Mouse (Mus musculus) kidney, adult 9 months (tissue): ENCODE measurements around the gene Mgat5b.
"Not testable (repeated sequence)": the region's sequence is repeated elsewhere in the genome, so short reads cannot be mapped to it uniquely, and the experiment has no call there.

ENCODE experiments used
- DNase-seq: peaks from one replicate; pipeline ENCODE4 v3.0.0; 2022

The Mgat5b gene

GRCm38 (mm10) chr11:116918323-116919185, at the start of gene Mgat5b:
TSS of gene Mgat5b (plus strand) at chr11:116918863.
- peak; percentile 65 for DNase-seq

DNA sequence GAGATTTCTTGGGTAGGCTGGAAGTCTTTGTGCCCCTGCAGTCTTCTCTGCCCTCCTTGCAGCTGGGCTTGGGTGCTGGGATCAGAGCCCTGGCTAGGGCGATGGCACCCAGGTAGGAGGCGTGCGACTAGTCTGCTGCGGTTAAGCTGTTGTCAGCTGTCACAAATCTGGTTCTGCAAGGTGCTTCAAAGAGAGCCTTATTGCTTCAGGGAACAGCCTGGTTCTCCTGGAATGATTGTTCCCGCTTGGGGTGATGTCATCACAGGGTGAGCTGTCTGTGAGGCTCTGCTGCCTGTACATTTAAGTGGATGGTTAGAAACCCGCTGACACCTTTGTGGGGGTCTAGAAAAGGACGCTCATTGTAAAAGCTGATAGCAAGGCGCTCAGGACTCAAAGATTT, 49.4 kb upstream of the Mgat5b start:
- no peak for DNase-seq

- no peak for DNase-seq
These were observed 49.0 kb upstream of the Mgat5b start for GRCm38 (mm10) chr11:116869641-116870040.

DNA sequence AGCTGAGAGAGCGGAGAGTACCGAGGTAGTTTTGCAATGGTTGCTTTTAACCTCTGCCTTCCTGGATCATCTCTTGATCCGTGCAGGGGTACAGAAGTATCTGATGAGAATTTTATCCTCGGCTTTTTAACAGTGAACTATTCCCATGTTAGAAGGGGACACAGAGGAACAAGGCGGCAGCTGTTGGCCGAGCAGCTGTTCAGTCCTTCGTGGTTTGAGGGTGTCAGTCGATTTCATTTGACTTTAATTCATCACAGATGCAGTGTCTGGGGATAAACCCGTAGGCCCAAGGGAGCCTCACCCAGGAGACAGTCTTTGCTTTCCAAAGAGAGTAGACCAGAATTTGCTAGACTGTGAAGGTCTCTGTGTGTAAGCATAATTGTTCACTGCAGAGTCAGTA, 47.1 kb upstream of the Mgat5b start:
- DNase-seq, result no peak

GRCm38 (mm10) chr11:116873987-116874386, 44.7 kb upstream of the Mgat5b start:
- no peak for DNase-seq

DNA sequence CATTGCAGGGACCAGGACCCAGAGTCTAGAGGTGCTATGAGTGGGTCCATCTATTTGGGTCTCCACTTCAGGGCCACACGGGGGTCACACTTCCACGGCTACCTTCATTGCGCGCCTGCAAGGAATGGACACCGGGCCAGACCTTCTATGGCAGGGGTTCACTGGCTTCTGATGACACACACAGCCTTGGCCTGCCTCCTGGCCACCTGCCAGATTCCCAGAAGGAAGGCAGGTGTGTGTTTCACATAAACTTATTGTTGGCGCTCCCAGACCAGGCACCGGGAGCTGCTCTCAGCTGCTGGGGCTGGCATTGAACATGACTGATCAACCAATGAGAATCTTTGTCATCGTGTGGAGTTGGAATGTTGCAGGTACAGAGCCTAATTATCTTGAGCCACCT, 40.2 kb upstream of the Mgat5b start:
- DNase-seq, result no peak

DNA sequence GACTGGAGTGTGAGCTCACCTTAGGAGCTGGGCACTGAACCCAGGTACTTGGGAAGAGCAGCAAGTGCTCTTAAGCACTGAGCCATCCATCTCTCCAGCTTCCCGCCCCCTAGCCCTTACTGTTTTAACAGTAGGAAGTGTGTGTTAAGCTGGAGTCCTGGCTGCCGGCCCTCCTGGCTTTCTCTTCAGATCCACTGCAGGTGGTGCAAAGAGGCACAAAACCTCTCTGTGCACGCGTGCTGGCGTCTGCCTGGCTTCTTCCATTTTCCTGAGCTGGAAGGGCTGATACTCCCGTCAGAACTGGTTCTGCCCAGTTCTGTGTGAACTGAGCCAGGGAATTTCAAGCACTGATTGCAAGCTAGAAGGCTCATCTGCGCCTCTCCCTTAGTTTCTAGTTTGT, 37.8 kb upstream of the Mgat5b start:
- DNase-seq, result no peak

- no peak for DNase-seq
These were observed 37.2 kb upstream of the Mgat5b start for GRCm38 (mm10) chr11:116881440-116881839.

DNA sequence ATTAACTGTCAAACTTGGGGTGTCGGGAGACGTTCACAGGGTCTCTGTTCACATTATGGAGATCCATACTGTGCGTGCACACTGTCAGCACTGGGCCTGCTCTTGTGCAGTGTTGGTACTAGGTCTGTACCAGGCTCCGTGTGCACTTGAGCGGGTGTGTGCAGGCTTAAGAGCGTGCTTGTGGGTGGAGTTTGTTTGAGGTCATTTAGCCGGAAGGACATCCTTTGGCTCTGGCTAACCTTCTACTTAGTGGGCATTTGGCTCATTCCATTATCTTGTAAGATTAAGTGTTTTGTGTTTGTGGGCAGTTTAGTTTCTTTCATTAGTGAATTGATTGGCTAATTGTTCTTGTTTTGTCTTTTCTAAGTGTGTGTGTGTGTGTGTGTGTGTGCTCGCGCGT, 36.2 kb upstream of the Mgat5b start:
- no peak for DNase-seq

DNA sequence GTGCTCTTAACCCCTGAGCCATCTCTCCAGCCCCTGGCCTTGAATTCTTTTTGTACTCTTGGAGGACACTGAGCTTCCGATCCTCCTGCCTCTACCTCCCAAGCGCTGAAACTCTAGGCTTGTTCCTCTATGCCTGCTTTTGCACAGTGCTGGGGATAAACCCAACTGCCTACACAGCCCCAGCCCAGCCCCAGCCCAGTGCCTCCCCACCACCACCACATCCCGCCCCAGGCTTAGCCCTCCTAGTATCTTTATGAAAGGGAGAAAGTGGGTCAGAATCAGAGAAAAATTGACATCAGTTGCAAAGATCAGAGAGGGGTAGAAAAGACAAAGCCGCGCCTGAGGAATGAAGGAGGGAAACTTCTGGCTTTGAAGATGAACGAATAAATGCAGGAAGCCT, 34.6 kb upstream of the Mgat5b start:
- no peak for DNase-seq

DNA sequence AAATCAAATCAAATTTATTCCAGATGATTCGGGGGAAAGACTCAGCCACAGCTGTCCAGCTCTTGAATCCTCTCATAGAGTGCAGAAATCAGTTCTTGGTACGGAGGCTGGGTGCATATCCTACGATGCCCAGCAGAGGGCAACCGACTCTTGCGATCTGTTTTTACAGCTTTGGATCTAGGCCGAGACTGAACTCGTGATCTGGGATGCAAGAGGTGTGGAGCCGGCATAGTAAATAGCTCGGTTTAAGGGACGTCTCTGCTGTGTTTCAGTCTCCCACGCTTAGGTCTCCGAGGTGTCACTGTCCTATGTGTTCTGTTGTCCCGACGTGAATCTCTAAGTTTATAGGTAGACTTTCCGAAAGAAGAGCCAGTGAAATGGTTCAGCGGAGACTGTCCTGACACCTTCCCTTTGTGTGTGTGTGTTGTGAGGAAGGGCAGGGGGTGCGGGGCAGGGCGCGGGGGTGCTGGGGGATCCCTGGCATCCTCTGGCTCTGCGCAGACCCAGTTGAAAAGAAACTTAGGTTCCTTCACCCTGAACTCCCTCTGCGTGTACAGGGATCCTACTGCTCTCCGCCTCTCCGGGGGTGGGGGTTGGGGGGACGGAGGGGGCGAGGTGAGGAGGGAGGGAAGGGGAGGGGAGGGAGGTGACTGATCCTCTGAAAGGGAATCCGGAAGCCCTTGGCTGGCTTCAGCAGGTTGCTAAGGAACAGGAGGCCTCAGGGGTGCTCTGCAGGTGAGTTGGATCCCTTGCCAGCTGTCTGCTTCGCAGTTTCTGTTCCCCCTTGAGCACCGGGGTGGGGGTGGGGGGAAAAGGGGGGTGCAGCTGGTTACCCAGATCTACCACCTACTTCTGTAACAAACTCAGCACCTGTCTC, 33.1 kb upstream of the Mgat5b start:
- peak; percentile 88 for DNase-seq

GRCm38 (mm10) chr11:116887136-116887535, 31.5 kb upstream of the Mgat5b start:
- DNase-seq, result no peak

DNA sequence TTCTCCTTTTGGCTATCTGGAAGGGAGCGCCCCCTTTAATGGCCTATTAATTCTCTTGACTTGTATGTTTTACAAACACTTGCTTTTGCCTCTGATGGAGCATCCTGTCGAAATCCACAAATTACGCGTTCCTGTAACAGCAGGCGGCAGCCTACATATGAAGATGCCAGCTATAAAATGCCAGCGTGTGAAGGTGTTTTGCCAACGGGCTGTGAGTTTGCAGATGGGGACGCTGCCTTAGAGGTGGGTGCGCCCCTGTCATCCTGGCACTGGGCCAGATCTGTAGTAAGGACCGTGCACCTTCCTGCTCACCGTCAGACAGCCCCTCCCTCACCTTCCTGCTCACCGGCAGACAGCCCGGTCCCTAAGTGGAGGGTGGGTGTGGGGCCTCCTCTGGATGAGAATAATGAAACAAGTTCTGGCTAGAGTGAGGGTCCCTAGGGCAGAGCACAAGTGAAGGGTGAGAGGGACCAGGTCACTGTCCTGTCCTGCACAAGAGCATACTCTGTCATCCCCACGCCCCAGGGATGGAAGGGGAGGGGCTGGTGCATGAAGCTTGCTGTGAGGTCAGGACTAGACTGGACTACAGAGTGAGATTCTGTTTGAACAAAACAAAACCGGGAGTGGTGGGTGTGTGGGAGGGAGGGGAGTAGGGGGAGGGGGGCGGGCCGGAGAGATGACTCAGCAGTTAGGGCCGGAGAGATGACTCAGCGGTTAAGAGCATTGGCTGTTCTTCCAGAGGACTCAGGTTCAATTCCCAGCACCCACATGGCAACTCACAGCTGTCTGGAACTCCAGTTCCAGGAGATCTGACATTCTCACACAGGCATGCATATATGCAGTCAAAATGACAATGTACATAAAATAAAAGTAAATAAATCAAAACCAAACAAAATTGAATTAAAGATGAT, 24.9 kb upstream of the Mgat5b start:
- no peak for DNase-seq

- DNase-seq, result no peak
These were observed 23.3 kb upstream of the Mgat5b start for GRCm38 (mm10) chr11:116895402-116895801.

GRCm38 (mm10) chr11:116899247-116899646, 19.4 kb upstream of the Mgat5b start:
- no peak for DNase-seq

DNA sequence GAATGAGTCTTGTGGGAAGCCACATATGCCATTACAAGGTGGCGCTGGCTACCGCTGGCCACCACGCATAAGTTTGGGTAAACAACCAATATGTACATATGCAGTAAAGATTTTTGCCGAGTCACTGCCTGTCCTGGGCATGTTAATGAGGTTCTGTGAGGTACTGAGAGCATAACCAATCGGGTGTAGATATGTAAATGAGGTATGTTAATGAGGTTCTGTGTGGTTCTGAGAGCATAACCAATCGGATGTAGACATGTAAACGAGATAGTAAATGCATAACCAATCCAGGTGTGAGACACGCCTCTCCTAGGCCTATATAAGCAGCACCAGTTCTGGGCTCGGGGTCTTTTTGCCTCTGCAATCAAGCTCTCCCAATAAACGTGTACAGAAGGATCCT, 16.1 kb upstream of the Mgat5b start:
- not testable (repeated sequence) for DNase-seq

DNA sequence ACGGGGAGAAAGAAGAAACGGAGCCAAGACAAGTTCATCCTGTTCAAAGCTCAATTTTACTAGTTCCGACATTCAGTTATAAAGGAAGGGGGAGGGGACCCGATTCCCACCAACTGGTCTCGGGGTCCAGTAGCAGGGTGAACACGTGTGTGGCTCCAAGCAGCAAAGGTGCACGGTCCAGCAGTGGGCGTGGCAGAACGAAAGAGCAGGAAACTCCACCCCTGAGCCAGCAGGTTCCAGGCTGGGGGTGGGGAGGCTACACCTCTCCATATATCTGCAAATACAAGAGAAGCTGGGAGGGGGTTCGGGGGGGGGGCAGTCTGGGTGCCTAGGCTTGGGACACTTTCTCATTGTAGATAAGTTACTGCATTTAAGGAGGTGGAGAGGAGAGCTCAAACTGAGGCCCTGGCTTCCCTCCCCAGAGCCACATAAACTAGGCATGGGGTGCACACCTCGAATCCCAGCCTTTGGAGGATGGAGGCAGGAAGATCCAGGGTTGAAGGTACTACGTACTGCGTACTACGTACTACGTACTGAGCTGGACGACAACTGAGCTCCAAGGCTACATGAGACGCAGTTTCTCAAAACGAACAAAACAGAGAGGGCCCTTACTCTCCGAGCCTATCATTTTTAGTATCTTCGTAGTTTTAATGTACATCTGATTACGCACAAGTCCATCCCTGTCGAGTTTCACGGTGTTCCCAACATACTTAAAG, 12.8 kb upstream of the Mgat5b start:
- DNase-seq, result peak; percentile 14

- DNase-seq, result no peak
These were observed 5.1 kb upstream of the Mgat5b start for GRCm38 (mm10) chr11:116913573-116913972.

DNA sequence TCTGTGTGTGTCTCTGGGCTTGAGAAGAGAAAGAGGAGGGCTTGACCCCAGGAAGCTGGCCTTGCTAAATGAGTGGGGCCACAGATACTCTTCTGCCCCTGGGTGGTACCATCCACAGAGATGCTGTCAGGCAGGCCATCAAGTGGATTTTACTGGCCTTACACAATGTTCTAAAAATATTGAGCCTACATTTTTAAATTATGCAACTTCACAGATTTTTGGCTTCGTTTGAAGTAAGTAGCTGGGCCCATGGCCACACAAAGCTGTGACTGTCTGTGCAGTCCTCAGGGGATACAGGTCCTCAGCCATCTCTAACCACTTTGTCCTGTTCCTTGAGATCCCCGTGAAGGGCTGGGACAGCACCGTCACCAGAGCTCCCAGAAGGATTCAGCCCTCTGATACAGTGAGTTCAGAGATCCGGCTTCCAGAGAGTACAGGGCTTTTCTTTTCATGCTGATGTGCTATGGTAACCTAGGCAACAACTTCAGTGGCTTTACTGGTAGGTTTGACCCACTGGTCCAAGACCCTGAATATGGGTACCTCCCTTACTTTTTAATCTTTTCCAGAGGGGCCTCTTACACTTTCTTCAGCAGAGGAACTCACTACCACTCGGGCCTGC, 4.3 kb upstream of the Mgat5b start:
- no peak for DNase-seq

- no peak for DNase-seq
These were observed 3.4 kb upstream of the Mgat5b start for GRCm38 (mm10) chr11:116915241-116915640.

GRCm38 (mm10) chr11:116917361-116917760, 1.3 kb upstream of the Mgat5b start:
- no peak for DNase-seq
